Mouse (Mus musculus): Measurements from ENCODE around the gene Nab1. TPM values are rescaled to one million over a fixed set of nuclear protein-coding genes. Genes with fewer than 3 reads are reported as not detected.
A peak's percentile ranks its signal among the peaks of the same experiment; 100 is the strongest.
"Not testable (repeated sequence)": the region's sequence is repeated elsewhere in the genome, so short reads cannot be mapped to it uniquely, and the experiment has no call there.

Nab1 gene
- 11.8 and 13.0 TPM in 2 replicates for polyA plus RNA-seq (2015; fragmentation: Nextera tagmentation; extraction: Ambion mirVana)

- peak within 1 kb of the TSS; percentile 73 for H3K4me3 ChIP-seq (replicated peaks; ENCODE audit: low read length)
- H3K27ac ChIP-seq (ENCODE audit: low read length): peak within 1 kb of the TSS; percentile 81
- no peaks in the 10 kb centered on the region for H3K27me3 ChIP-seq (replicated peaks; ENCODE audit: control insufficient read depth, insufficient read depth, low read length)
- H3K4me1 ChIP-seq (replicated peaks; ENCODE audit: control insufficient read depth, insufficient read depth, low read length): peaks cover 5% of the 10 kb centered on the region; the same call in 1 of the 2 replicates
- WGBS: 0% methylated on average over 21 of the region's 80 CpGs
- no peaks in the 10 kb centered on the region for H3K36me3 ChIP-seq (ENCODE audit: control insufficient read depth, insufficient read depth)
- no peaks in the 10 kb centered on the region for H3K9me3 ChIP-seq (ENCODE audit: control insufficient read depth, low read length)
- peak; percentile 86 for ATAC-seq
- peak within 1 kb of the TSS; percentile 59 for H3K4me2 ChIP-seq (ENCODE audit: low read length)
- H3K9ac ChIP-seq (replicated peaks; ENCODE audit: low read depth, low read length): peak within 1 kb of the TSS; percentile 80
Observed at GRCm38 (mm10) chr1:52500314-52500981, at the start of gene Nab1. Gene Nab1 (minus strand): TSS chr1:52500679.

GRCm38 (mm10) chr1:52547451-52547850 is 47.0 kb upstream of the Nab1 start:
- Histone ChIP-seq H3K9ac (replicated peaks; ENCODE audit: low read depth, low read length) (no peak overlapping the region), H3K4me2 (ENCODE audit: low read length) (no peak overlapping the region), H3K4me1 (replicated peaks; ENCODE audit: control insufficient read depth, insufficient read depth, low read length) (no peaks in the 10 kb centered on the region), H3K36me3 (ENCODE audit: control insufficient read depth, insufficient read depth) (no peaks in the 10 kb centered on the region), H3K27me3 (replicated peaks; ENCODE audit: control insufficient read depth, insufficient read depth, low read length) (no peaks in the 10 kb centered on the region), H3K4me3 (replicated peaks; ENCODE audit: low read length) (no peak overlapping the region), H3K9me3 (ENCODE audit: control insufficient read depth, low read length) (0 out of 2 replicates have a peak, but pooled peaks cover 4% of the 10 kb centered on the region), H3K27ac (ENCODE audit: low read length) (no peak overlapping the region)
- WGBS: 90% methylated on average over 5 of the region's 5 CpGs
- no peak for ATAC-seq

- H3K9ac ChIP-seq (replicated peaks; ENCODE audit: low read depth, low read length): no peak overlapping the region
- no peak overlapping the region for H3K4me2 ChIP-seq (ENCODE audit: low read length)
- H3K27ac ChIP-seq (ENCODE audit: low read length): no peak overlapping the region
- no peaks in the 10 kb centered on the region for H3K36me3 ChIP-seq (ENCODE audit: control insufficient read depth, insufficient read depth)
- no peak for ATAC-seq
- 0 out of 2 replicates have a peak, but pooled peaks cover 4% of the 10 kb centered on the region for H3K9me3 ChIP-seq (ENCODE audit: control insufficient read depth, low read length)
- H3K4me1 ChIP-seq (replicated peaks; ENCODE audit: control insufficient read depth, insufficient read depth, low read length): no peaks in the 10 kb centered on the region
- H3K27me3 ChIP-seq (replicated peaks; ENCODE audit: control insufficient read depth, insufficient read depth, low read length): no peaks in the 10 kb centered on the region
- WGBS: 87% methylated on average over 3 of the region's 3 CpGs
- H3K4me3 ChIP-seq (replicated peaks; ENCODE audit: low read length): no peak overlapping the region
Observed at GRCm38 (mm10) chr1:52546796-52547195, 46.3 kb upstream of the Nab1 start.

DNA sequence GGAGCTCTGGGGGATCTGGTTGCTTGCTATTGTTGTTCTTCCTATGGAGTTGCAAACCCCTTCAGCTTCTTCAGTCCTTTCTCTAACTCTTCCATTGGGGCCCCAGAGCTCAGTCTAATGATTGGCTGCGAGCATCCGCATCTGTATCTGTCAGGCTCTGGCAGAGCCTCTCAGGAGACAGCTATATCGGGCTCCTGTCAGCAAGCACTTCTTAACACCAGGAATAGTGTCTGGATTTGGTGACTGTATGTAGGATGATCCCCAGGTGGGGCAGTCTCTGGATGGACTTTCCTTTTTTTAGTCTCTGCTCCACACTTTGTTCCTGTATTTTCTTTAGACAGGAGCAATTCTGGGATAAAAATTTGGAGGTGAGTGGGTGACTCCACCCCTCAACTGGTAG is 39.6 kb upstream of the Nab1 start:
- not testable (repeated sequence) for ATAC-seq; H3K9ac ChIP-seq (replicated peaks; ENCODE audit: low read depth, low read length); H3K27me3 ChIP-seq (replicated peaks; ENCODE audit: control insufficient read depth, insufficient read depth, low read length); H3K4me3 ChIP-seq (replicated peaks; ENCODE audit: low read length); H3K9me3 ChIP-seq (ENCODE audit: control insufficient read depth, low read length); H3K36me3 ChIP-seq (ENCODE audit: control insufficient read depth, insufficient read depth); H3K4me2 ChIP-seq (ENCODE audit: low read length); H3K4me1 ChIP-seq (replicated peaks; ENCODE audit: control insufficient read depth, insufficient read depth, low read length); H3K27ac ChIP-seq (ENCODE audit: low read length)
- whole genome bisulfite sequencing: 86% methylated on average over 3 of the region's 3 CpGs

DNA sequence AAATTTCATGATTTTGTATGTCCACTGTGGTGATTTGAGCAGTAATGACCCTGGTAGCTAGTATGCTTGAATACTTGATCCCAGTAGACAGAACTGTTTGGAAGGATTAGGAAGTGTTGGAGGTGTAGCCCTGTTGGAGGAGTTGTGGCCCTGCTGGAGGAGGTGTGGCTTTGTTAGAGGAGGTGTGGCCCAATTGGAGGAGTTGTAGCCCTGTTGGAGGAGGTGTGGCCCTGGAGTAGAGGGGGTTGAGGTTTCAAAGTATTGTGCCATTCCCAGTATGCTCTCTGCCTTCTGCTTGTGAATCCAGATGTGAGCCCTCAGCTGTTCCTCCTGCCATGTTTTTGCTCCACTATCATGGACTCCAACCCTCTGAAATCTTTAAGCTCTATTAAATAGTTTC is 29.5 kb upstream of the Nab1 start:
- Histone ChIP-seq H3K36me3 (ENCODE audit: control insufficient read depth, insufficient read depth) (no peaks in the 10 kb centered on the region), H3K9ac (replicated peaks; ENCODE audit: low read depth, low read length) (no peak overlapping the region), H3K4me3 (replicated peaks; ENCODE audit: low read length) (no peak overlapping the region), H3K27ac (ENCODE audit: low read length) (no peak overlapping the region), H3K4me2 (ENCODE audit: low read length) (no peak overlapping the region), H3K4me1 (replicated peaks; ENCODE audit: control insufficient read depth, insufficient read depth, low read length) (no peaks in the 10 kb centered on the region), H3K9me3 (ENCODE audit: control insufficient read depth, low read length) (no peaks in the 10 kb centered on the region), H3K27me3 (replicated peaks; ENCODE audit: control insufficient read depth, insufficient read depth, low read length) (no peaks in the 10 kb centered on the region)
- no peak for ATAC-seq

DNA sequence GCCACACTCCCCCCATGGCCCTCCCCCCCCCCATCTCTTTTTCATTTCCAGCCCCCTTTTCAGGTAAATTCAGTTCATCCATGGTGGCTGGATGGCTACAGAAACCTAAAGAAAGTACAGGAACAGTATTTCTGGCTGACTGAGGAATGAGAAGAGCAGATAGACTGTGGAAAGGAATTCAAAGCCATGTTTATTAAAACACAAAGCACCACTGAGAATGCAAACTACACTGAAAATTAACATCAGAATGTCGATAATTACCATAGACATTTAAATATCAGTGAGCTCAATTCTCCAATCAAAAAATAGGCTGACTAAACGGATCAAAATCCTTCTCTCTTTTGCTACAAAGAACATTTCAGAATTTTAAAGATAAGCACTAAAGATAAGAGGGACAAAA is 27.2 kb upstream of the Nab1 start:
- Histone ChIP-seq H3K4me2 (ENCODE audit: low read length) (no peak overlapping the region), H3K36me3 (ENCODE audit: control insufficient read depth, insufficient read depth) (no peaks in the 10 kb centered on the region), H3K4me3 (replicated peaks; ENCODE audit: low read length) (no peak overlapping the region), H3K27me3 (replicated peaks; ENCODE audit: control insufficient read depth, insufficient read depth, low read length) (no peaks in the 10 kb centered on the region), H3K9ac (replicated peaks; ENCODE audit: low read depth, low read length) (no peak overlapping the region), H3K27ac (ENCODE audit: low read length) (no peak overlapping the region), H3K9me3 (ENCODE audit: control insufficient read depth, low read length) (no peaks in the 10 kb centered on the region), H3K4me1 (replicated peaks; ENCODE audit: control insufficient read depth, insufficient read depth, low read length) (peaks cover 14% of the 10 kb centered on the region)
- WGBS: 29% methylated on average over 2 of the region's 2 CpGs
- ATAC-seq: no peak

DNA sequence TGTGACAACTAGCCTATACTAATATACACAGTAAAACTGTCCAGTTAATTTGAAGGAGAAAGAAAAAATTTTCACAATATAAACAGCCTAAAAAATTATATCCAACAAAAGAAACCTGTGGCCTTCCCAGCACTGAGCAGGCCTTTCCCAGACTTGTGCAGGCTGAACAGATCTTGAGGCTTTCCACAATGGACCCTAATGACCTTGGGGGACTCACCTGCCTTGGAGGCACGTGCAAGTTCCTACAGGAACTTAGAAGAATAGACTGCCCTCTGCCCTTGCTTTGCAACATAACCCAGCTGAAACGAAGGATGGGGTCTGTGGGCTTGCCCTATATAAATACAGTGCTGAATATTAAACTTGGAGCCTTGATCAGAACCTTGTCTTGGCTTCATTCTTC is 26.8 kb upstream of the Nab1 start:
- H3K36me3 ChIP-seq (ENCODE audit: control insufficient read depth, insufficient read depth): no peaks in the 10 kb centered on the region
- peaks cover 14% of the 10 kb centered on the region for H3K4me1 ChIP-seq (replicated peaks; ENCODE audit: control insufficient read depth, insufficient read depth, low read length)
- no peak overlapping the region for H3K27ac ChIP-seq (ENCODE audit: low read length)
- H3K9me3 ChIP-seq (ENCODE audit: control insufficient read depth, low read length): no peaks in the 10 kb centered on the region
- no peak overlapping the region for H3K4me2 ChIP-seq (ENCODE audit: low read length)
- ATAC-seq: no peak
- H3K4me3 ChIP-seq (replicated peaks; ENCODE audit: low read length): no peak overlapping the region
- WGBS: 56% methylated on average over 2 of the region's 2 CpGs
- H3K27me3 ChIP-seq (replicated peaks; ENCODE audit: control insufficient read depth, insufficient read depth, low read length): no peaks in the 10 kb centered on the region
- H3K9ac ChIP-seq (replicated peaks; ENCODE audit: low read depth, low read length): no peak overlapping the region

DNA sequence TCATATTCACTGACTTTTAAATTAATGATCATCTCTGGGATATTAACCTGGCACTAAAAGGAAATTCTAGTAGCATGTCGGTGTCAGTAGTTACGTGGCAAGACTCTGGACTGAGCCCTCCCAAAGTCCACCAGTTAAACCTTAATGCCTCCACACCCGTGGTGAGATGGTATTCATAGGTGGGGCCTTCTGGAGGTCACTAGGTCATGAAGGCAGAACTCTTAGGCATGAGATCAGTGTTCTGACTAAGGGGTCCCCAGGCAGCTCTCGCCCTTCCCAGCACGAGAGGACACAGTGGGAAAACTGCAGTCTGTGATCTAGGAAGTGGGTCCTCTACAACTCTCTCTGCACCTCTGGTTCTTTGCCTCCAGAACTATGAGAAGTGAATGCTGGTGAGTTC is 24.2 kb upstream of the Nab1 start:
- no peaks in the 10 kb centered on the region for H3K9me3 ChIP-seq (ENCODE audit: control insufficient read depth, low read length)
- peak overlapping the region; percentile 14 for H3K27ac ChIP-seq (ENCODE audit: low read length)
- no peak for ATAC-seq
- 59% methylated on average over 5 of the region's 5 CpGs for WGBS
- H3K9ac ChIP-seq (replicated peaks; ENCODE audit: low read depth, low read length): no peak overlapping the region
- no peaks in the 10 kb centered on the region for H3K27me3 ChIP-seq (replicated peaks; ENCODE audit: control insufficient read depth, insufficient read depth, low read length)
- H3K4me1 ChIP-seq (replicated peaks; ENCODE audit: control insufficient read depth, insufficient read depth, low read length): peaks cover 22% of the 10 kb centered on the region
- H3K36me3 ChIP-seq (ENCODE audit: control insufficient read depth, insufficient read depth): no peaks in the 10 kb centered on the region
- no peak overlapping the region for H3K4me2 ChIP-seq (ENCODE audit: low read length)
- H3K4me3 ChIP-seq (replicated peaks; ENCODE audit: low read length): no peak overlapping the region

GRCm38 (mm10) chr1:52524150-52524549 is 23.7 kb upstream of the Nab1 start:
- H3K4me1 ChIP-seq (replicated peaks; ENCODE audit: control insufficient read depth, insufficient read depth, low read length): peaks cover 22% of the 10 kb centered on the region
- H3K27me3 ChIP-seq (replicated peaks; ENCODE audit: control insufficient read depth, insufficient read depth, low read length): no peaks in the 10 kb centered on the region
- no peak overlapping the region for H3K9ac ChIP-seq (replicated peaks; ENCODE audit: low read depth, low read length)
- WGBS: 32% methylated on average over 7 of the region's 7 CpGs
- H3K27ac ChIP-seq (ENCODE audit: low read length): peak overlapping the region; percentile 88
- H3K4me2 ChIP-seq (ENCODE audit: low read length): peak overlapping the region; percentile 27
- H3K4me3 ChIP-seq (replicated peaks; ENCODE audit: low read length): no peak overlapping the region
- no peaks in the 10 kb centered on the region for H3K36me3 ChIP-seq (ENCODE audit: control insufficient read depth, insufficient read depth)
- H3K9me3 ChIP-seq (ENCODE audit: control insufficient read depth, low read length): no peaks in the 10 kb centered on the region
- peak; percentile 80 for ATAC-seq
